Mouse (Mus musculus) liver, adult 2 months (tissue): ENCODE data around the gene Cd27. TPM values are rescaled to one million over a fixed set of nuclear protein-coding genes. Genes with fewer than 3 reads are reported as not detected.
"Not testable (repeated sequence)": the region's sequence is repeated elsewhere in the genome, so short reads cannot be mapped to it uniquely, and the experiment has no call there.

Source experiments
- DNase-seq: peaks from one replicate; pipeline ENCODE4 v3.0.0-alpha.2; 2011; ENCODE audit warnings: low read depth, low spot score; ENCODE audit errors: extremely low read depth
- H3K27ac ChIP-seq: fragments of 200-500 bp; replicated peaks from 2 replicates; pipeline ENCODE4 v1.5.1; 2012; ENCODE audit warnings: low read depth, mild to moderate bottlenecking, control low read depth, inconsistent platforms, low read length; ENCODE audit not compliant: insufficient read depth
- H3K27me3 ChIP-seq: fragments of 200-500 bp; 2 replicates; pipeline ENCODE4 v1.6.1; 2012; ENCODE audit warnings: mild to moderate bottlenecking, moderate library complexity, low read length, inconsistent platforms; ENCODE audit not compliant: control insufficient read depth, insufficient read depth
- H3K36me3 ChIP-seq: fragments of 200-500 bp; 2 replicates; pipeline ENCODE4 v1.6.1; 2012; ENCODE audit warnings: low read length, inconsistent platforms; ENCODE audit not compliant: control insufficient read depth, insufficient read depth
- H3K4me1 ChIP-seq: fragments of 200-500 bp; 2 replicates; pipeline ENCODE4 v1.6.1; 2011; ENCODE audit warnings: low read length; ENCODE audit not compliant: control insufficient read depth, insufficient read depth
- H3K4me3 ChIP-seq: fragments of 200-500 bp; 2 replicates; pipeline ENCODE4 v1.5.1; 2011; ENCODE audit warnings: low read depth, mild to moderate bottlenecking, control low read depth, low read length, moderate library complexity; ENCODE audit not compliant: insufficient read depth
- H3K79me2 ChIP-seq: fragments of 200-500 bp; 2 replicates; pipeline ENCODE4 v1.6.1; 2012; ENCODE audit warnings: inconsistent platforms, mild to moderate bottlenecking, low read length, moderate library complexity; ENCODE audit not compliant: control insufficient read depth, insufficient read depth
- H3K9ac ChIP-seq: fragments of 200-500 bp; 2 replicates; pipeline ENCODE4 v1.6.1; 2012; ENCODE audit warnings: low read depth, mild to moderate bottlenecking, control low read depth, inconsistent platforms, low read length
- CTCF ChIP-seq: fragments of 200-500 bp; IDR thresholded peaks from 2 replicates; pipeline ENCODE4 v1.5.1; 2011; ENCODE audit warnings: low read depth, low read length, control low read depth
- POLR2A ChIP-seq: fragments of 200-500 bp; IDR thresholded peaks from 2 replicates; pipeline ENCODE4 v1.6.1; 2011; ENCODE audit warnings: low read length, control low read depth; ENCODE audit not compliant: insufficient read depth; ENCODE audit errors: extremely low read depth
- WGBS: fragments of 180-500 bp; shearing (Covaris S2); methylation state at CpG from one replicate; pipeline ENCODE4 v1.1.7; 2018; 5-methylcytosine and 5-hydroxymethylcytosine counted together
- polyA plus RNA-seq: library from polyadenylated mRNA; depleted of rRNA; stranded (reverse); fragments of >200 nt; gene quantifications from 2 replicates; pipeline ENCODE4 v1.2.3, GENCODE M21; 2012; rRNA removed
- total RNA-seq: library from RNA; depleted of rRNA; stranded (reverse); fragments of >200 nt; gene quantifications from 2 replicates; pipeline ENCODE4 v1.2.3, GENCODE M21; 2014; rRNA removed

Cd27 gene
- total RNA-seq (0.47 and 0.65 TPM in 2 replicates), polyA plus RNA-seq (0.60 and 0.87 TPM in 2 replicates)

DNA sequence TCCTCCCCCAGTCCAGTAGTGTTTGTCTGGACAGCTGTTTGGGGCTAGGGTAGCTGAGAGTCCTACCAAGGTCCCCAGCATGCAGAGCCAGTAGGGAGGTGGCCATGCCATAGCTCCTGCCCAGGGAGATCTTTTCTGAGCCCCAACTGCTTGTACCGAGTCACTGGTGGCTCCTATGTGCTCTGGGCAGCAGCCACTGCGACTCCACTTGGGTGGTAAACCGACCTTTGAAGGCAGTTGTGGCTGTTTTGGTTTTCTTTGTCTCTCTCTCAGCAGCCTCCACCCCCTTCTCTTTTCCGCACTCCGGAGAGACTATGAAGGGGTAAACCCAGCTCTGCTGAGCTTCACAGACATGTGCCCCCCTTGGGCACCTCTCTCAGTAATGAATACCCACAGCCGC lies at the start of gene Cd27:
Gene Cd27 (minus strand): TSS at position 229 of the 400 bp plus-strand sequence.
- DNase-seq: no peak
- no peaks in the 10 kb centered on the region for H3K36me3 ChIP-seq
- H3K4me1 ChIP-seq: peaks cover 3% of the 10 kb centered on the region
- 68% methylated on average over 6 of the region's 6 CpGs for WGBS
- no peaks in the 10 kb centered on the region; the same call in 1 of the 2 replicates for H3K79me2 ChIP-seq
- TF ChIP-seq CTCF (no peak), POLR2A (no peak)
- H3K27ac ChIP-seq: no peak within 1 kb of the TSS
- H3K9ac ChIP-seq: no peak within 1 kb of the TSS
- no peaks in the 10 kb centered on the region for H3K27me3 ChIP-seq
- H3K4me3 ChIP-seq: no peak within 1 kb of the TSS

GRCm38 (mm10) chr6:125285890-125286289 lies 49.1 kb upstream of the Cd27 start, which contains the start of gene Tuba3a:
Gene Tuba3a (minus strand): TSS chr6:125286042.
- no peak for DNase-seq
- Histone ChIP-seq H3K4me3 (no peak within 1 kb of the TSS), H3K27me3 (no peaks in the 10 kb centered on the region), H3K36me3 (no peaks in the 10 kb centered on the region), H3K27ac (no peak within 1 kb of the TSS), H3K9ac (no peak within 1 kb of the TSS), H3K79me2 (no peaks in the 10 kb centered on the region), H3K4me1 (peaks cover 2% of the 10 kb centered on the region; the same call in 1 of the 2 replicates)
- TF ChIP-seq POLR2A (no peak), CTCF (no peak)
- WGBS: 96% methylated on average over 22 of the region's 22 CpGs

DNA sequence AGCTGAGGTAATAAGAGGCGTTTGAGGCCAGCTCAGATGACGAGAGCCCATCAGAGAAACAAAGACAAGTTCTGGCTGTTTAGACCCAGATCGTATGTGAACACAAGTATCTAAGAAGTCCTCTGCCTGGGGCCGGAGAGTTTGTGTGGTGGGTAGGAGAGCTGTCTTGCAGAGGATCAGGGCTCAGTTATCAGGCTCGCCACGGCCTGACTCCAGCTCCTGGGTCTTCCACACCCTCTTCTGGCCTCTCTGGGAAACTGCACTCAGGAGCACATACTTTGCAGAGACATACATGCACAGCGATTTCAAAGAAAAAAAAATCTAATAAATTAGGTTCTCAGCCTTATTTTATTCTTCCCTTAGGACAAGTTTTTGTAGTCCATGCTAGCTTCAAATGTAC lies 47.9 kb upstream of the Cd27 start:
- H3K4me1 ChIP-seq: peaks cover 2% of the 10 kb centered on the region; the same call in 1 of the 2 replicates
- H3K9ac ChIP-seq: no peak overlapping the region
- no peaks in the 10 kb centered on the region for H3K27me3 ChIP-seq
- no peak overlapping the region for H3K27ac ChIP-seq
- 94% methylated on average over 7 of the region's 7 CpGs for WGBS
- no peak overlapping the region for H3K4me3 ChIP-seq
- TF ChIP-seq POLR2A: no peak
- TF ChIP-seq CTCF: no peak
- no peak for DNase-seq
- no peaks in the 10 kb centered on the region for H3K79me2 ChIP-seq
- H3K36me3 ChIP-seq: no peaks in the 10 kb centered on the region

GRCm38 (mm10) chr6:125284250-125284649 lies 47.4 kb upstream of the Cd27 start:
- Histone ChIP-seq H3K27ac (no peak overlapping the region), H3K4me3 (no peak overlapping the region), H3K36me3 (no peaks in the 10 kb centered on the region), H3K27me3 (no peaks in the 10 kb centered on the region), H3K79me2 (no peaks in the 10 kb centered on the region), H3K4me1 (peaks cover 2% of the 10 kb centered on the region; the same call in 1 of the 2 replicates), H3K9ac (no peak overlapping the region)
- DNase-seq: no peak
- 61% methylated on average over 8 of the region's 8 CpGs for WGBS
- TF ChIP-seq POLR2A: no peak
- no peak for TF ChIP-seq CTCF

- 96% methylated on average over 13 of the region's 13 CpGs for WGBS
These were observed 45.9 kb upstream of the Cd27 start for GRCm38 (mm10) chr6:125282721-125283120.

DNA sequence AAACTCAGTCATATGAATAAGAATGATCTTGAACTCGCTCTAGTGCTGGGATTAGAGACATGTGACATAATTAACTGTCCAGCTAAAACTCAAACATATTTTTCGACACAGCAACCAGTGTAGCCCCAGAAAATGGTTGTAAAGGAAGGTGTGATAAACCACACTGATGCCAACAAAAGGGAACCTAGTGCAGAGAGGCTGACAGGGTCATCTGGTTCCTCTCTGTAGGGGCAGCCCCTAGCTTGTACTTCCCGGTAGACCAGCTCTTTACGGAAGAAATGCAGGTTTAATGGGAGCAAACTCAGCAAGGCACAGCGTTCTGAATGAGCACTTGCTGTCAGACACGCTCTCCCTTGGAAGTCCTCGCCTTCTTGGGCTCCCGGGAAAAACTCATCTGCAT lies 42.9 kb upstream of the Cd27 start:
- TF ChIP-seq POLR2A (no peak), CTCF (no peak)
- H3K4me1 ChIP-seq: no peaks in the 10 kb centered on the region
- H3K27me3 ChIP-seq: no peaks in the 10 kb centered on the region
- no peak overlapping the region for H3K27ac ChIP-seq
- no peaks in the 10 kb centered on the region for H3K36me3 ChIP-seq
- DNase-seq: no peak
- no peak overlapping the region for H3K4me3 ChIP-seq
- H3K79me2 ChIP-seq: no peaks in the 10 kb centered on the region
- WGBS: 79% methylated on average over 8 of the region's 8 CpGs
- H3K9ac ChIP-seq: no peak overlapping the region

More at GRCm38 (mm10) chr6:125282721-125283120, 45.9 kb upstream of the Cd27 start:
- not testable (repeated sequence) for H3K9ac ChIP-seq, H3K27me3 ChIP-seq, H3K36me3 ChIP-seq, H3K79me2 ChIP-seq, DNase-seq, H3K4me3 ChIP-seq, H3K4me1 ChIP-seq, H3K27ac ChIP-seq
